Mouse (Mus musculus): Measurements from ENCODE around the gene Phf6.

DNA sequence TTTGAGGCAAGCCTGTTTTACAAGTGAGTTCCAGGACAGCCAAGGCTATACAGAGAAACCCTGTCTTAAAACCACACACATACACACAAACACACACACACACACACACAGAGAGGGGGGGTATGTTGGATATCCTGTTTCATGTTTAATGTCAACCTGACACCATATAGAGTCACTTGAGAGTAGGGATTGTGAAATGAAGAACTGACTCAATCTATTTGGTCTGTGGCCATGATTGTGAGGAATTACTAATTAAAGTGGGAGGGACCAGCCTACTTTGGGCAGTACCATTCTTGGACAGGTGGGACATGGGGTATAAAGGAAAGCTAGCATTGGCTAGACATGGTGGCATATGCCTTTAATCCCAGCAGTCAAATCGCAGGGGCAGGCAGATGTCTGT lies 60.6 kb downstream of the Phf6 start:
- TF ChIP-seq CTCF (IDR thresholded peaks at IDR 0.05; ENCODE audit: borderline replicate concordance, extremely low read depth, insufficient read depth, insufficient read length), result no peak
- no peak for TF ChIP-seq POLR2A (IDR thresholded peaks at IDR 0.05; ENCODE audit: borderline replicate concordance, extremely low read depth, insufficient read depth, insufficient read length, poor library complexity, severe bottlenecking)

All from brain, embryonic 14.5 days (tissue).